Mouse (Mus musculus) telencephalon, adult 2 months (tissue): ENCODE results near the gene Olfr1084.
"Not testable (repeated sequence)": the region's sequence is repeated elsewhere in the genome, so short reads cannot be mapped to it uniquely, and the experiment has no call there.

Experiments
- DNase-seq: peaks from one replicate; pipeline ENCODE4 v3.0.0-alpha.2; 2011; ENCODE audit warnings: low read depth, low spot score

Olfr1084 gene

GRCm38 (mm10) chr2:86639625-86640024, at the start of gene Olfr1084:
Olfr1084 (minus strand) TSS chr2:86639725.
- DNase-seq, result not testable (repeated sequence)

- no peak for DNase-seq
Observed at GRCm38 (mm10) chr2:86679992-86680391, 40.5 kb upstream of the Olfr1084 start, which contains the start of gene Olfr1086. Olfr1086 (minus strand) TSS chr2:86680092.

GRCm38 (mm10) chr2:86661919-86662318, 22.4 kb upstream of the Olfr1084 start, which contains the start of gene Olfr1085:
Olfr1085 (minus strand) TSS chr2:86662019.
- no peak for DNase-seq

- DNase-seq, result not testable (repeated sequence)
Observed at GRCm38 (mm10) chr2:86598866-86599265, 40.7 kb downstream of the Olfr1084 start, which contains the start of gene Olfr1082. Olfr1082 (minus strand) TSS chr2:86598966.
